Mouse (Mus musculus) spleen, adult 2 months (tissue): Measurements from ENCODE around the gene Twf2. TPM values are rescaled to one million over a fixed set of nuclear protein-coding genes. Genes with fewer than 3 reads are reported as not detected.
A peak's percentile ranks its signal among the peaks of the same experiment; 100 is the strongest.

ENCODE experiments used
- DNase-seq, 2 experiments: peaks; one replicate each; pipeline versions ENCODE4 v3.0.0 to v3.0.0-alpha.2; 2012 to 2021; ENCODE audit warnings: low spot score in 2 of 2, low read depth in 1 of 2
- H3K27ac ChIP-seq: fragments of 200-500 bp; 2 replicates; pipeline ENCODE4 v1.5.1; 2012; ENCODE audit warnings: low read length, inconsistent platforms; ENCODE audit not compliant: insufficient read depth
- H3K27me3 ChIP-seq: fragments of 200-500 bp; 2 replicates; pipeline ENCODE4 v1.6.1; 2012; ENCODE audit warnings: mild to moderate bottlenecking, moderate library complexity, low read length, inconsistent platforms; ENCODE audit not compliant: control insufficient read depth, insufficient read depth
- H3K36me3 ChIP-seq: fragments of 200-500 bp; 2 replicates; pipeline ENCODE4 v1.6.1; 2012; ENCODE audit warnings: mild to moderate bottlenecking, low read length, inconsistent platforms; ENCODE audit not compliant: control insufficient read depth, insufficient read depth
- H3K4me1 ChIP-seq: fragments of 200-500 bp; 2 replicates; pipeline ENCODE4 v1.6.1; 2011; ENCODE audit warnings: inconsistent platforms; ENCODE audit not compliant: control insufficient read depth, insufficient read depth, insufficient read length
- H3K4me3 ChIP-seq: fragments of 200-500 bp; 2 replicates; pipeline ENCODE4 v1.5.1; 2011; ENCODE audit warnings: mild to moderate bottlenecking, inconsistent platforms; ENCODE audit not compliant: insufficient read depth, insufficient read length; ENCODE audit errors: extremely low read depth
- CTCF ChIP-seq: fragments of 200-500 bp; IDR thresholded peaks from 2 replicates; pipeline ENCODE4 v1.5.1; 2011; ENCODE audit warnings: mild to moderate bottlenecking, inconsistent platforms; ENCODE audit not compliant: insufficient read depth, insufficient read length, insufficient replicate concordance; ENCODE audit errors: extremely low read depth
- POLR2A ChIP-seq: fragments of 200-500 bp; IDR thresholded peaks from 2 replicates; pipeline ENCODE4 v1.6.1; 2011; ENCODE audit warnings: low read depth, low read length, inconsistent platforms
- WGBS: fragments of 180-500 bp; shearing (Covaris S2); methylation state at CpG from one replicate; pipeline ENCODE4 v1.1.7; 2018; 5-methylcytosine and 5-hydroxymethylcytosine counted together
- polyA plus RNA-seq: library from polyadenylated mRNA; depleted of rRNA; stranded (reverse); fragments of >200 nt; gene quantifications from 2 replicates; pipeline ENCODE4 v1.2.3, GENCODE M21; 2012

The Twf2 gene
- polyA plus RNA-seq, 1 experiment = 90.9 TPM

DNA sequence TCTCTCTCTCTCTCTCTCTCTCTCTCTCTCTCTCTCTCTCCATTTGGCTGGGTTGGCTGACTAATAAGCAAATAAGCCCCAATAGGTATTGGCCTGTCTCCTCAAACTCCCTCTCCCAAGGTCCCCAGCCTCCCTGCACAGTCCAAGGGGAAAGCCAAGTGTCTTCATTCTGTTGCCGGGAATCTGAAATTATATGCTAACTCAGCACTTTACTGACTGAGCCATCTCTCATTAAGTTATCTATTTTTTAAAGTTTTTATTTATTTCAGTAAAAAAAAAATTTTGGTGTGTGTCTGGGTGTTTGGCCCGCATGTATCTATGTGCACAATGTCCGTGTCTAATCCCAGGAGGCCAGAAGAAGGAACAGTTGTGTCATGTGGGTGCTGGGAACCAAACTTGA is 1.0 kb upstream of the Twf2 start:
- no peak overlapping the region for H3K4me3 ChIP-seq
- H3K4me1 ChIP-seq = peaks cover 47% of the 10 kb centered on the region
- no peak for DNase-seq
- H3K27ac ChIP-seq = no peak overlapping the region
- peaks cover 2% of the 10 kb centered on the region; the same call in 1 of the 2 replicates for H3K36me3 ChIP-seq
- no peaks in the 10 kb centered on the region for H3K27me3 ChIP-seq
- TF ChIP-seq POLR2A = no peak
- no peak for TF ChIP-seq CTCF
- 86% methylated on average over 3 of the region's 3 CpGs for WGBS

DNA sequence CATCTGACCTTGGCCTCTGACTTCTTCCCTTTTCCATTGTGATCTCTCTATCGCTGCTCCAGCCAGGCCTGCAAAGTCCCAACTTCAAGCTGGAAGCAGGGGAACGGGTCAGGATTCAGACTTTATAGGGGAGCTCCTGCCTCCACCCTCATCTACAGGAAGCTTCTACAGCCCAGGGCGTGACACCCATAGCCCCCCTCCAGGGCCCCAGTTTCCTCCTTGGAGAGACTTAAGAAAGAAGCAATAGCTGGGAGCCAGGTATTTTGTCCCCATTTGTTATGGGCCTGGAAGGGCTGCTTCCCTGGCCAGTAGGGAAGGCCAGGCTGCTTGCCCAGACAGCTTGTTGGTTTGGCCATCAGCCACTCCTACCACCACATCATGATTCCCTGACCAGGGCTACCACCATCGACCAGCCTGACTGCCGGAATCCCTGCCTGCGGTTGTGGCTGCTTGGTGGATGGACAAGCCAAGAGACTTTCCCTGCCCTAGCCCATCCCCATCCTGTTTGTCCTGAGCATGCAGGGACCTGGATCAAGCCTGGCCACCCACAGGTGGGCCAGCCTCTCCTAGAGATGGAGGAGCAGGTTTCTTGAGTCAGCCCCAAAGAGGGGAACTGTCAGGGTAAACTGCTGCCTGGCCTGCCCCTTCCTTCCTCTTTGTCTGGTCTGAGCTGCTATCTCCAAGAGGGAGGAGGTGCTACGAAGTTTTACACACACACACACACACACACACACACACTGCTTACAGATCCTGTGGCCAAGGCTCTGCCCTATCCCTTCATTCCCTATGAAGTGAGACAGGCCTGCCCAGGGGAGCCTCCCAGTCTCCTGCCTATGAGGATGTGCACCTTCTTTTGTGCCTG is 1.3 kb downstream of the Twf2 start:
- Histone ChIP-seq H3K4me3 (peak overlapping the region; percentile 79), H3K4me1 (peaks cover 32% of the 10 kb centered on the region; the same call in 1 of the 2 replicates), H3K27ac (peak overlapping the region; percentile 12), H3K27me3 (no peaks in the 10 kb centered on the region), H3K36me3 (peaks cover 9% of the 10 kb centered on the region)
- WGBS = 24% methylated on average over 7 of the region's 7 CpGs
- no peak for DNase-seq
- TF ChIP-seq POLR2A (no peak), CTCF (no peak)

DNA sequence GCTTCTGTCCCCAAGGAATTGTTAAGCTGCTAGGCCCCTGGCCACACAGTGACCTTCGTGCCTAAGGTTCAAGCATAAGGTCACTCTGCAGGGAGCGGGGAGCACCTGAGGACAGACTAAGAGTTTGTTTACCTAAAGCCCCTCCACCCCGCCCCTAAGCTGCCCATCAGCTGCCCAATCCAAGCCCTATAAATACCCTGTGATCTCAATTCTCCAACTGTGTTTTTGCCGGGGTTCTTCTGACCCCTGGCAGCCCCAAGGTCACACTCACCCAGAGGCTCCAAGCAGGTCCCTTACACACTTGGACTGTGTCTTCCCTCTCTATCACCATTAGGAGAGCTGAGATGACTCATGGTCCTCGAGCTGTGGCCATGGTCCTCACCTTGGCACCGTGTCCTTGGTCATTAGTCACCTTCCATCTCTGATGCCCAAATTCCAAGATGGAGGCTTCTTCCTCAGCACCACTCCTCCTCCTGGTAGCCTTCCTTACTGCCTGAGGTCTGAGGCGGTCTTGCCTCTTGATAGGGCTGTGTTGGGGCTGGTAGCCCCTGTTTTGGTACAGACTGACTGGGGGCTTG is 2.9 kb downstream of the Twf2 start:
- H3K4me3 ChIP-seq = no peak overlapping the region
- H3K27me3 ChIP-seq = no peaks in the 10 kb centered on the region
- WGBS = 85% methylated on average over 7 of the region's 7 CpGs
- TF ChIP-seq CTCF (no peak), POLR2A (no peak)
- DNase-seq = no peak
- H3K27ac ChIP-seq = no peak overlapping the region
- peaks cover 11% of the 10 kb centered on the region for H3K36me3 ChIP-seq
- peaks cover 22% of the 10 kb centered on the region; the same call in 1 of the 2 replicates for H3K4me1 ChIP-seq

DNA sequence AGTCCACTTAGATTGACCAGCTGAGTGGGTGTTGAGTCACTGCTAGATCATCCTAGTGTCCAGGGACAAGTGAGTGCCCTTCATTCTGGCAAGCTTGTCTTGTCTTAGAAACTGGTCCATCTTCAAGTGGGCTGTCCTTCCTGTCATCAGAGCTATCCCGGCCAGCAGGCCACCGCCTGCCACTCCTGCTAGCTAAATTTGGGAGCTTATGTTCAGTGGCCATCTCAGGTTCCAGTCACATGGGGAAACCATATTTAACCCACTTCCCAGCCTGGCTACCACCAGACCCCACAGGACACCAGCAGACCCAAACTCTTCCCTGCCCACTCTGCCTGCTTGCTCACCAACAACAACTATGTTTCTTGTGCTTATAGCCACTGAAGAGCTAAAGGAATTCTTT is 3.6 kb downstream of the Twf2 start:
- DNase-seq = no peak
- Histone ChIP-seq H3K36me3 (peaks cover 11% of the 10 kb centered on the region), H3K27me3 (no peaks in the 10 kb centered on the region), H3K4me1 (peaks cover 24% of the 10 kb centered on the region), H3K27ac (no peak overlapping the region), H3K4me3 (no peak overlapping the region)
- TF ChIP-seq POLR2A = no peak
- no peak for TF ChIP-seq CTCF
- WGBS = 90% methylated on average over 2 of the region's 2 CpGs

DNA sequence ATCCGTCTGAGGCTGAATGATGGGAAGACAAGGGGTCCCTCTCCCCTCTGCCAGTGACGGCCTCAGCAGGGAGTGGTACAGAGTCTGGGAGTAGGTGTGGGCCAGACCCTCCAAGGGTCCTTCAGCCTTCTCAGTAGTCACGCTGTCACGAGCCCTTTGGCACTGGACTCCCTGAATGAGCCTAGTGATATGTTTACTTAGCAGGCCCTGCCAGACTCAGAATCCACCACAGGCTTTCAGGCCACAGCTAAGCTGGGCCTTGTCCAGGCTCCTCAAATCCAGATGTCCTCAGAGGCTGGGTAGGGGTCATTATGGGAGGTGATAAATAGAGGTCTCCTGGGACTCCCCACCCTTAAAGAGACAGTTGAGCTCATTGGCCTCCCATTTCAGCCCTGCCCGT is 5.3 kb downstream of the Twf2 start:
- WGBS = 91% methylated on average over 5 of the region's 5 CpGs
- no peak for DNase-seq
- no peak for TF ChIP-seq POLR2A
- no peak overlapping the region for H3K4me3 ChIP-seq
- peaks cover 27% of the 10 kb centered on the region for H3K4me1 ChIP-seq
- no peaks in the 10 kb centered on the region for H3K27me3 ChIP-seq
- no peak overlapping the region for H3K27ac ChIP-seq
- peaks cover 22% of the 10 kb centered on the region for H3K36me3 ChIP-seq

DNA sequence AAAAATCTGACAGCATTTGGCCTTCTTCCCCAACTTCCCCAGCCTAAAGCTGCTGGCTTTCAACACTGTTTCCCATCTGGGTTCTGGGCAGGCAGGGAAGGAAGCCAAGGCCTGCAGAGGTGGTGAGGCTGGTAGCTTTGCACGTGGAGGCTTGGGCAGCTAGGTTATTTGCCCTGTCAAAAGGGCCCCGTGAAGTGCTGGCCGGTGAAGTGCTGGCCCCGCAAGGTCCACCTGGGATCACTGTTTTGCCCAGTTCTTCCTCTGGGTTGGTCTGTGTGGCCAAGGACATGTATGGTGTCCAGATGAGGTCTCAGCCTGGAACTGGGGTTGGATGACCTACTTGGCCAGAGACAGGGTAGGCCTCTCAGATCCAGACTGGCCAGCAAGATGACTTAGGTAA is 7.0 kb downstream of the Twf2 start:
- Histone ChIP-seq H3K27ac (peak overlapping the region; percentile 23; the same call in 1 of the 2 replicates), H3K27me3 (no peaks in the 10 kb centered on the region), H3K4me3 (no peak overlapping the region), H3K4me1 (peaks cover 19% of the 10 kb centered on the region), H3K36me3 (peaks cover 36% of the 10 kb centered on the region)
- TF ChIP-seq CTCF = no peak
- TF ChIP-seq POLR2A = no peak
- 81% methylated on average over 4 of the region's 4 CpGs for WGBS
- no peak for DNase-seq
